Mouse (Mus musculus) urinary bladder, postnatal 25 days (tissue): Measurements from ENCODE around the gene Tmem102.

ENCODE experiments used
- DNase-seq: peaks from one replicate; pipeline ENCODE4 v3.0.0; 2022; ENCODE audit warnings: low spot score

The Tmem102 gene

GRCm38 (mm10) chr11:69804972-69805909 lies at the start of gene Tmem102:
Tmem102 (minus strand) TSS chr11:69805624.
- DNase-seq, result peak; percentile 32

- no peak for DNase-seq
Observed at GRCm38 (mm10) chr11:69854680-69855079, 49.3 kb upstream of the Tmem102 start.

GRCm38 (mm10) chr11:69853994-69854393 lies 48.6 kb upstream of the Tmem102 start:
- DNase-seq, result no peak

- DNase-seq, result no peak
Observed at GRCm38 (mm10) chr11:69850754-69851153, 45.3 kb upstream of the Tmem102 start.

- DNase-seq, result no peak
Observed at GRCm38 (mm10) chr11:69849884-69850283, 44.5 kb upstream of the Tmem102 start.

- no peak for DNase-seq
Observed at GRCm38 (mm10) chr11:69849128-69849527, 43.7 kb upstream of the Tmem102 start.

- DNase-seq, result no peak
Observed at GRCm38 (mm10) chr11:69848021-69848420, 42.6 kb upstream of the Tmem102 start.

GRCm38 (mm10) chr11:69846738-69847688 lies 41.6 kb upstream of the Tmem102 start:
- DNase-seq, result peak; percentile 61

- peak; percentile 92 for DNase-seq
Observed at GRCm38 (mm10) chr11:69846198-69846680, 40.8 kb upstream of the Tmem102 start, which contains the start of gene Plscr3. Plscr3 (plus strand) TSS chr11:69846376.

- no peak for DNase-seq
Observed at GRCm38 (mm10) chr11:69838714-69839104, 33.3 kb upstream of the Tmem102 start.

GRCm38 (mm10) chr11:69837952-69838713 lies 32.7 kb upstream of the Tmem102 start, which contains the start of gene Tmem256:
Tmem256 (plus strand) TSS chr11:69838514.
- DNase-seq, result peak; percentile 84

- peak; percentile 45 for DNase-seq
Observed at GRCm38 (mm10) chr11:69837604-69837951, 32.2 kb upstream of the Tmem102 start, which contains the start of gene Nlgn2. Nlgn2 (minus strand) TSS chr11:69837784.

- DNase-seq, result no peak
Observed at GRCm38 (mm10) chr11:69836703-69837576, 31.5 kb upstream of the Tmem102 start.

GRCm38 (mm10) chr11:69835966-69836335 lies 30.5 kb upstream of the Tmem102 start:
- no peak for DNase-seq

- no peak for DNase-seq
Observed at GRCm38 (mm10) chr11:69835326-69835965, 30.0 kb upstream of the Tmem102 start.

- no peak for DNase-seq
Observed at GRCm38 (mm10) chr11:69834001-69834549, 28.7 kb upstream of the Tmem102 start.

- DNase-seq, result no peak
Observed at GRCm38 (mm10) chr11:69833554-69833953, 28.1 kb upstream of the Tmem102 start.

- no peak for DNase-seq
Observed at GRCm38 (mm10) chr11:69828832-69829231, 23.4 kb upstream of the Tmem102 start.

- no peak for DNase-seq
Observed at GRCm38 (mm10) chr11:69823456-69823855, 18.0 kb upstream of the Tmem102 start.

GRCm38 (mm10) chr11:69822080-69822479 lies 16.7 kb upstream of the Tmem102 start, which contains the start of gene Spem1:
Spem1 (minus strand) TSS chr11:69822180.
- no peak for DNase-seq
